Mouse (Mus musculus) G1E-ER4 (cell line): Measurements from ENCODE around the gene Myl7. TPM values are rescaled to one million over a fixed set of nuclear protein-coding genes. Genes with fewer than 3 reads are reported as not detected.

Source experiments
- GATA1 ChIP-seq: IDR thresholded peaks from one replicate; pipeline ENCODE4 v1.8.0; 2012; ENCODE audit warnings: low read length, inconsistent platforms
- polyA plus RNA-seq: library from polyadenylated mRNA; stranded (reverse); fragments of >175 nt; gene quantifications from 2 replicates; pipeline ENCODE4 v1.2.3, GENCODE M21; 2012

Gene Myl7
- polyA plus RNA-seq, 1 experiment: not detected

GRCm38 (mm10) chr11:5855481-5855880 lies 43.1 kb downstream of the Myl7 start:
- TF ChIP-seq GATA1: no peak

- TF ChIP-seq GATA1: no peak
Measured at GRCm38 (mm10) chr11:5852314-5852713, 46.3 kb downstream of the Myl7 start.

GRCm38 (mm10) chr11:5851021-5851736 lies 47.4 kb downstream of the Myl7 start:
- no peak for TF ChIP-seq GATA1

GRCm38 (mm10) chr11:5850452-5850851 lies 48.1 kb downstream of the Myl7 start:
- no peak for TF ChIP-seq GATA1

GRCm38 (mm10) chr11:5849316-5849715 lies 49.3 kb downstream of the Myl7 start:
- TF ChIP-seq GATA1: no peak

- no peak for TF ChIP-seq GATA1
Measured at GRCm38 (mm10) chr11:5848741-5849140, 49.8 kb downstream of the Myl7 start.

- TF ChIP-seq GATA1: no peak
Measured at GRCm38 (mm10) chr11:5846639-5847345, 51.8 kb downstream of the Myl7 start.

Other genes with a start within 250 kb of the Myl7 start
- 108 and 154 TPM in 2 replicates for gene Mrps24, start 183.1 kb downstream of the Myl7 start, polyA plus RNA-seq
- gene Urgcp, start 136.4 kb downstream of the Myl7 start, polyA plus RNA-seq: 9.7 and 11.7 TPM in 2 replicates
- gene Dbnl, start 110.3 kb downstream of the Myl7 start, polyA plus RNA-seq: 207 and 227 TPM in 2 replicates
- gene Pgam2, start 95.0 kb downstream of the Myl7 start, polyA plus RNA-seq: 0.24 and 0.98 TPM in 2 replicates
- gene Polm, start 60.8 kb downstream of the Myl7 start, polyA plus RNA-seq: 43.6 and 67.8 TPM in 2 replicates
- gene Aebp1, start 36.8 kb downstream of the Myl7 start, polyA plus RNA-seq: not detected in 2 replicates
- gene Pold2, start 20.5 kb downstream of the Myl7 start, polyA plus RNA-seq: 514 and 606 TPM in 2 replicates
- gene Gck, start 51.3 kb upstream of the Myl7 start, polyA plus RNA-seq: not detected in 2 replicates
- gene Ykt6, start 56.9 kb upstream of the Myl7 start, polyA plus RNA-seq: 10.0 and 11.9 TPM in 2 replicates
- gene Camk2b, start 167.6 kb upstream of the Myl7 start, polyA plus RNA-seq: 0.03 and 0.08 TPM in 2 replicates